Mouse (Mus musculus) kidney, postnatal 0 days (tissue): ENCODE data around the gene Kirrel3. TPM values are rescaled to one million over a fixed set of nuclear protein-coding genes. Genes with fewer than 3 reads are reported as not detected.

ENCODE experiments used
- ATAC-seq: fragments of 200-750 bp; cut with Nextera tagmentation; replicated peaks from 2 replicates; pipeline ENCODE4 v1.8.0; 2017; ENCODE audit warnings: low read depth, moderate number of reproducible peaks, moderate TSS enrichment, moderate library complexity; ENCODE audit not compliant: low FRiP score
- DNase-seq: peaks from one replicate; pipeline ENCODE4 v3.0.0-alpha.2; 2016; ENCODE audit warnings: low spot score
- H3K27ac ChIP-seq: fragments of 300-500 bp; sonication (generic); 2 replicates; pipeline ENCODE4 v1.5.1; 2014; ENCODE audit warnings: mild to moderate bottlenecking
- H3K27me3 ChIP-seq: fragments of 300-500 bp; sonication (generic); 2 replicates; pipeline ENCODE4 v1.6.1; 2014; ENCODE audit warnings: low read length, mixed read lengths; ENCODE audit not compliant: insufficient read depth
- H3K36me3 ChIP-seq: fragments of 300-500 bp; sonication (generic); 2 replicates; pipeline ENCODE4 v1.6.1; 2014; ENCODE audit warnings: low read length, mixed read lengths; ENCODE audit not compliant: insufficient read depth
- H3K4me1 ChIP-seq: fragments of 300-500 bp; sonication (generic); replicated peaks from 2 replicates; pipeline ENCODE4 v1.6.1; 2014; ENCODE audit warnings: antibody characterized with exemption, low read length, mixed read lengths; ENCODE audit not compliant: insufficient read depth
- H3K4me2 ChIP-seq: fragments of 300-500 bp; sonication (generic); 2 replicates; pipeline ENCODE4 v1.6.1; 2014; ENCODE audit warnings: mild to moderate bottlenecking, low read length, moderate library complexity, mixed read lengths
- H3K4me3 ChIP-seq: fragments of 300-500 bp; sonication (generic); replicated peaks from 2 replicates; pipeline ENCODE4 v1.5.1; 2014; ENCODE audit warnings: low read depth, low read length
- H3K9ac ChIP-seq: fragments of 300-500 bp; sonication (generic); 2 replicates; pipeline ENCODE4 v1.6.1; 2014; ENCODE audit warnings: low read depth, low read length
- H3K9me3 ChIP-seq: fragments of 300-500 bp; sonication (generic); replicated peaks from 2 replicates; pipeline ENCODE4 v1.6.1; 2016; ENCODE audit warnings: low read length, inconsistent platforms, mixed read lengths
- CTCF ChIP-seq: IDR thresholded peaks from 2 replicates; pipeline ENCODE4 v1.5.1; 2016; ENCODE audit warnings: antibody characterized with exemption, low read depth, mild to moderate bottlenecking, moderate library complexity
- WGBS: fragments of 180-500 bp; shearing (Covaris S2); extraction: QIAGEN DNeasy Blood & Tissue Kit; methylation state at CpG from one replicate; pipeline ENCODE4 v1.1.7; 2014; 5-methylcytosine and 5-hydroxymethylcytosine counted together
- polyA plus RNA-seq: library from polyadenylated mRNA; unstranded; fragments of >200 nt; fragmentation: Nextera tagmentation; extraction: Ambion mirVana; gene quantifications from 2 replicates; pipeline ENCODE4 v1.2.1, GENCODE M21; 2015

Kirrel3 gene
- polyA plus RNA-seq, 1 experiment from 2014 or later: 0.82 TPM

GRCm38 (mm10) chr9:34618099-34618498 is 132.4 kb downstream of the Kirrel3 start:
- TF ChIP-seq CTCF: no peak
- Histone ChIP-seq H3K4me1 (no peaks in the 10 kb centered on the region), H3K27me3 (no peaks in the 10 kb centered on the region), H3K9me3 (no peaks in the 10 kb centered on the region), H3K36me3 (no peaks in the 10 kb centered on the region), H3K9ac (no peak overlapping the region), H3K27ac (no peak overlapping the region), H3K4me2 (no peak overlapping the region), H3K4me3 (no peak overlapping the region)
- 72% methylated on average over 6 of the region's 6 CpGs for WGBS
- no peak for DNase-seq
- no peak for ATAC-seq

GRCm38 (mm10) chr9:34619913-34620312 is 134.2 kb downstream of the Kirrel3 start:
- no peaks in the 10 kb centered on the region for H3K27me3 ChIP-seq
- H3K9me3 ChIP-seq: no peaks in the 10 kb centered on the region
- no peak overlapping the region for H3K27ac ChIP-seq
- ATAC-seq (no peak), DNase-seq (no peak)
- no peak overlapping the region for H3K9ac ChIP-seq
- H3K36me3 ChIP-seq: no peaks in the 10 kb centered on the region
- 85% methylated on average over 3 of the region's 3 CpGs for WGBS
- no peaks in the 10 kb centered on the region for H3K4me1 ChIP-seq
- TF ChIP-seq CTCF: no peak
- no peak overlapping the region for H3K4me3 ChIP-seq
- H3K4me2 ChIP-seq: no peak overlapping the region

- Histone ChIP-seq H3K27me3 (no peaks in the 10 kb centered on the region), H3K4me3 (no peak overlapping the region), H3K27ac (no peak overlapping the region), H3K4me1 (no peaks in the 10 kb centered on the region), H3K9me3 (no peaks in the 10 kb centered on the region), H3K36me3 (no peaks in the 10 kb centered on the region), H3K4me2 (no peak overlapping the region), H3K9ac (no peak overlapping the region)
- no peak for ATAC-seq
- no peak for TF ChIP-seq CTCF
- 71% methylated on average over 5 of the region's 5 CpGs for WGBS
- no peak for DNase-seq
These were observed 137.8 kb downstream of the Kirrel3 start for GRCm38 (mm10) chr9:34623526-34623925.

- Histone ChIP-seq H3K27me3 (no peaks in the 10 kb centered on the region), H3K4me3 (no peak overlapping the region), H3K36me3 (no peaks in the 10 kb centered on the region), H3K27ac (no peak overlapping the region), H3K9ac (no peak overlapping the region), H3K4me2 (no peak overlapping the region), H3K4me1 (no peaks in the 10 kb centered on the region), H3K9me3 (no peaks in the 10 kb centered on the region)
- DNase-seq (no peak), ATAC-seq (no peak)
- WGBS: 48% methylated on average over 2 of the region's 2 CpGs
- no peak for TF ChIP-seq CTCF
These were observed 138.3 kb downstream of the Kirrel3 start for GRCm38 (mm10) chr9:34624021-34624420.

GRCm38 (mm10) chr9:34628841-34629240 is 143.1 kb downstream of the Kirrel3 start:
- Histone ChIP-seq H3K36me3 (no peaks in the 10 kb centered on the region), H3K9me3 (no peaks in the 10 kb centered on the region), H3K9ac (no peak overlapping the region), H3K4me3 (no peak overlapping the region), H3K27ac (no peak overlapping the region), H3K4me1 (no peaks in the 10 kb centered on the region), H3K27me3 (no peaks in the 10 kb centered on the region), H3K4me2 (no peak overlapping the region)
- no peak for DNase-seq
- no peak for TF ChIP-seq CTCF
- ATAC-seq: no peak
- 69% methylated on average over 3 of the region's 3 CpGs for whole genome bisulfite sequencing

GRCm38 (mm10) chr9:34635696-34636095 is 150.0 kb downstream of the Kirrel3 start:
- no peak for TF ChIP-seq CTCF
- no peaks in the 10 kb centered on the region for H3K27me3 ChIP-seq
- no peak overlapping the region for H3K4me3 ChIP-seq
- H3K36me3 ChIP-seq: no peaks in the 10 kb centered on the region
- H3K4me2 ChIP-seq: no peak overlapping the region
- no peaks in the 10 kb centered on the region; the same call in 1 of the 2 replicates for H3K9me3 ChIP-seq
- 82% methylated on average over 6 of the region's 6 CpGs for WGBS
- ATAC-seq (no peak), DNase-seq (no peak)
- no peaks in the 10 kb centered on the region for H3K4me1 ChIP-seq
- no peak overlapping the region for H3K9ac ChIP-seq
- H3K27ac ChIP-seq: no peak overlapping the region

GRCm38 (mm10) chr9:34643917-34644316 is 158.2 kb downstream of the Kirrel3 start:
- no peak overlapping the region for H3K4me3 ChIP-seq

More at GRCm38 (mm10) chr9:34643917-34644316, 158.2 kb downstream of the Kirrel3 start:
- no peak for TF ChIP-seq CTCF
- H3K36me3 ChIP-seq: no peaks in the 10 kb centered on the region
- H3K27me3 ChIP-seq: no peaks in the 10 kb centered on the region
- no peaks in the 10 kb centered on the region; the same call in 1 of the 2 replicates for H3K9me3 ChIP-seq
- no peak overlapping the region for H3K27ac ChIP-seq
- no peak for ATAC-seq
- WGBS: 51% methylated on average over 3 of the region's 3 CpGs
- H3K4me1 ChIP-seq: no peaks in the 10 kb centered on the region
- H3K4me2 ChIP-seq: no peak overlapping the region
- no peak overlapping the region for H3K9ac ChIP-seq
- DNase-seq: no peak
